Mouse (Mus musculus) embryonic facial prominence, embryonic 15.5 days (tissue): ENCODE measurements around the gene Slc6a12. TPM values are rescaled to one million over a fixed set of nuclear protein-coding genes. Genes with fewer than 3 reads are reported as not detected.
"Not testable (repeated sequence)": the region's sequence is repeated elsewhere in the genome, so short reads cannot be mapped to it uniquely, and the experiment has no call there.

Experiments
- ATAC-seq: fragments of 200-750 bp; cut with Nextera tagmentation; 2 replicates; pipeline ENCODE4 v1.8.0; 2017; ENCODE audit warnings: low read depth, moderate TSS enrichment; ENCODE audit not compliant: insufficient number of reproducible peaks, low FRiP score, low TSS enrichment
- H3K27ac ChIP-seq: fragments of 300-500 bp; sonication (generic); replicated peaks from 2 replicates; pipeline ENCODE4 v1.5.1; 2015; ENCODE audit warnings: mild to moderate bottlenecking, inconsistent platforms
- H3K27me3 ChIP-seq: fragments of 300-500 bp; sonication (generic); 2 replicates; pipeline ENCODE4 v1.6.1; 2015; ENCODE audit warnings: inconsistent platforms
- H3K36me3 ChIP-seq: fragments of 300-500 bp; sonication (generic); 2 replicates; pipeline ENCODE4 v1.6.1; 2015; ENCODE audit warnings: mild to moderate bottlenecking, inconsistent platforms
- H3K4me1 ChIP-seq: fragments of 300-500 bp; sonication (generic); 2 replicates; pipeline ENCODE4 v1.6.1; 2015; ENCODE audit warnings: inconsistent platforms
- H3K4me2 ChIP-seq: fragments of 300-500 bp; sonication (generic); replicated peaks from 2 replicates; pipeline ENCODE4 v1.6.1; 2015; ENCODE audit warnings: mild to moderate bottlenecking, inconsistent platforms
- H3K4me3 ChIP-seq: fragments of 300-500 bp; sonication (generic); replicated peaks from 2 replicates; pipeline ENCODE4 v1.5.1; 2015; ENCODE audit warnings: mild to moderate bottlenecking, inconsistent platforms
- H3K9ac ChIP-seq: fragments of 300-500 bp; sonication (generic); 2 replicates; pipeline ENCODE4 v1.6.1; 2015; ENCODE audit warnings: inconsistent platforms
- H3K9me3 ChIP-seq: fragments of 300-500 bp; sonication (generic); replicated peaks from 2 replicates; pipeline ENCODE4 v1.6.1; 2016; ENCODE audit warnings: inconsistent platforms
- WGBS: fragments of 180-500 bp; shearing (Covaris S2); methylation state at CpG from one replicate; pipeline ENCODE4 v1.1.7; 2015; 5-methylcytosine and 5-hydroxymethylcytosine counted together
- polyA plus RNA-seq: library from polyadenylated mRNA; unstranded; fragments of >200 nt; fragmentation: Nextera tagmentation; extraction: Ambion mirVana; gene quantifications from 2 replicates; pipeline ENCODE4 v1.2.1, GENCODE M21; 2015

Gene Slc6a12
- polyA plus RNA-seq, 1 experiment from 2014 or later = not detected

DNA sequence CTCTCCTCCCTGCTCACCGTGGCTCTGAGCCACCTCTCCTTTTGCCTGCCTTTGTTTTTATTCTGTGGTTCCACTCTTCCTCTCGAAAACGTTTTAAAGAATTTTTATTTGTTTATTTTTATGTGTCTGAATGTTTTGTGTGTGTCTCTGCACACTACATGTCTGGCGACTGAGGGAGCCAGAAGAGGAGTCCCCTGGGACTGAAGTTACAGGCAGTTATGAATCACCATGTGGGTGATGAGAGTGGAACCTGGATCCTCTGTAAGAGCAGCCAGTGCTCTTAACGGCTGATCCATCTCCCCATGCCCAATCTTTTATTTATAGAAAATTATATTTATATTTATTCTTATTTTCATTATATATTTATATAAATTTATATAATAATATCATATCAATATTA lies 1.5 kb downstream of the Slc6a12 start:
- Histone ChIP-seq H3K4me2 (no peak overlapping the region), H3K9ac (no peak overlapping the region), H3K36me3 (no peaks in the 10 kb centered on the region), H3K27ac (no peak overlapping the region), H3K9me3 (no peaks in the 10 kb centered on the region), H3K4me3 (no peak overlapping the region), H3K27me3 (0 out of 2 replicates have a peak, but pooled peaks cover 4% of the 10 kb centered on the region), H3K4me1 (no peaks in the 10 kb centered on the region)
- WGBS = 50% methylated on average over 5 of the region's 5 CpGs
- ATAC-seq = no peak

DNA sequence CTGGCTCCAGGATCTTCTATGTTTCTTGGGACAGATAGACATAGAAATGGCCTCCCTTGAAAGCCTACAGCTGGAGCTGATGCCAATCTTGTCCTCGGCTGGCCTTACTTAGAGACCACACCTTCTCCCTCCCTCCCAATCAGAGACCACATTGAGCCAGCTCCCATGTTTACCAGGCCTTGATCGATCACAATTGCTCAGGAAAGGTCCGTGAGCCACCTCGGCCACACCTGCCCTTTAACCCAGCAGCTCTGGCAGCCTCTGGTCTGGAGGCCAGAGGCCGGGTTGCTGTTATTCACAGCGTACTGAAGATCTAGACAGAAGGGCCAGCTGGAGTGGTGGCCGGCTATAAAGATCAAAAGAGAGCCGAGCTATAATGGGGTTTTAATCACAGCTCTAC lies 3.6 kb downstream of the Slc6a12 start:
- no peak overlapping the region for H3K4me3 ChIP-seq
- no peak overlapping the region for H3K9ac ChIP-seq
- H3K4me2 ChIP-seq = no peak overlapping the region
- no peaks in the 10 kb centered on the region for H3K9me3 ChIP-seq
- 57% methylated on average over 8 of the region's 8 CpGs for WGBS
- 0 out of 2 replicates have a peak, but pooled peaks cover 4% of the 10 kb centered on the region for H3K27me3 ChIP-seq
- H3K4me1 ChIP-seq = no peaks in the 10 kb centered on the region
- no peak for ATAC-seq
- no peaks in the 10 kb centered on the region for H3K36me3 ChIP-seq
- no peak overlapping the region for H3K27ac ChIP-seq

DNA sequence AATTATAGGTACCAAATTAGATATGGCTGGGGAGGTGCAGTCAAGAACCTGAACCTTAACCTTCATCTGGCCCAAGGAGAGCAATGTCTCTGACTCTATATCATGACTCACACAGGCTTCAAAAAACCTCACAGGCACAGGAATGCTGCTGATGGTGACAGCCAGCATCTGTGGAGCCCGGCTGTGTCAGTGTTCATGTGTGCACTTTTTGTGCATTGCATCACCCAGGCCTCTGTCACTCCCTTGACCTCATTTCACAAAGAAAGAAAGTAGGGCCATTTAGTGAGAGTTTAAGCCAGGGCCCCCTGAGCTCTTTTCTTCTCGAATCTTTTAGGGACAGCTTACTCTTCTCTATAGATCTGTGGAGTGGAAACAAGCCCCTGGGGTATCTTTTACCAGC lies 9.4 kb downstream of the Slc6a12 start:
- no peaks in the 10 kb centered on the region for H3K36me3 ChIP-seq
- peaks cover 3% of the 10 kb centered on the region; the same call in 1 of the 2 replicates for H3K27me3 ChIP-seq
- no peak for ATAC-seq
- H3K4me3 ChIP-seq = no peak overlapping the region
- H3K4me1 ChIP-seq = no peaks in the 10 kb centered on the region
- WGBS = 30% methylated on average over 2 of the region's 2 CpGs
- H3K27ac ChIP-seq = no peak overlapping the region
- H3K9me3 ChIP-seq = no peaks in the 10 kb centered on the region
- no peak overlapping the region for H3K4me2 ChIP-seq
- H3K9ac ChIP-seq = no peak overlapping the region

DNA sequence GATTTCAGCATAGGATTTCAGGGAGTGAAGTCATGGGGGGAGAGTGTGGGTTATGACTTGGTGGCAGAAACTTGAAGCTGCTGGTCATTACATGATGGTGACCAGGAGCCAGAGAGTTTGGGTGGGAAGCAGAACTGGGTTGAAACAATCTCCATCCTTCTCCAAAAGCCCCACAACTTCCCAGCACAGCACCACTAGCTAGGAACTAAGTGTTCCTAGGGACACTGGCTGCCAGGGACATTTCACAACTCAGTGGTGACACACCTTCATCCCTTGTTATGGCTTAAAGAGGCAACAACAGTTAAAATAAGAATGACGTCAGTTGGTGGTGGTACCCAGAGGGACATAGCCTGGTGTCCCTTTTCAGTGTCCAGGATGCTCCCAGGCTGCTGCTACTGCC lies 13.2 kb downstream of the Slc6a12 start:
- Histone ChIP-seq H3K4me3 (no peak overlapping the region), H3K27ac (no peak overlapping the region), H3K9me3 (no peaks in the 10 kb centered on the region), H3K4me1 (no peaks in the 10 kb centered on the region), H3K4me2 (no peak overlapping the region), H3K27me3 (peaks cover 3% of the 10 kb centered on the region; the same call in 1 of the 2 replicates), H3K36me3 (no peaks in the 10 kb centered on the region), H3K9ac (no peak overlapping the region)
- whole genome bisulfite sequencing = 77% methylated on average over 1 of the region's 1 CpGs
- no peak for ATAC-seq

DNA sequence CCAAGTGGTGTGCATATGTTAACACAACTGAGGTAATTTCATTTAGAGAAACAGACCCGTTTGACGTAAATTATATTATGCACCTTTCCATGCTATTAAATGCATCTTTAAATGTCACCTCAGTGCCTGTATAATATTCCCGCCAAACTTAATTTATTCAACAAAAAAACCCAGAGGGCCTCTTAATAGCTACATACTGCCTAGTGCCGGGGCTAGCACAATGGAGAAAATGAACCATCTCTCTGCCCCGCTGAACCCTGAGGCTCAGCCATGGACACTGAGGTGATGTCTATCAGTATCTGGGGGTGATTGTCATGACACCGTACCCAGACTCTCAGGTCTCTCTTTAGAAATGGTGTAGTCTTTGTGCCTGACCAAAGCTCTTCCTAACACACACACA lies 14.4 kb downstream of the Slc6a12 start:
- no peak overlapping the region for H3K27ac ChIP-seq
- H3K9me3 ChIP-seq = no peaks in the 10 kb centered on the region
- 77% methylated on average over 6 of the region's 6 CpGs for WGBS
- H3K27me3 ChIP-seq = peaks cover 3% of the 10 kb centered on the region; the same call in 1 of the 2 replicates
- H3K36me3 ChIP-seq = no peaks in the 10 kb centered on the region
- H3K9ac ChIP-seq = no peak overlapping the region
- no peak overlapping the region for H3K4me3 ChIP-seq
- no peak overlapping the region for H3K4me2 ChIP-seq
- no peak for ATAC-seq
- no peaks in the 10 kb centered on the region for H3K4me1 ChIP-seq

DNA sequence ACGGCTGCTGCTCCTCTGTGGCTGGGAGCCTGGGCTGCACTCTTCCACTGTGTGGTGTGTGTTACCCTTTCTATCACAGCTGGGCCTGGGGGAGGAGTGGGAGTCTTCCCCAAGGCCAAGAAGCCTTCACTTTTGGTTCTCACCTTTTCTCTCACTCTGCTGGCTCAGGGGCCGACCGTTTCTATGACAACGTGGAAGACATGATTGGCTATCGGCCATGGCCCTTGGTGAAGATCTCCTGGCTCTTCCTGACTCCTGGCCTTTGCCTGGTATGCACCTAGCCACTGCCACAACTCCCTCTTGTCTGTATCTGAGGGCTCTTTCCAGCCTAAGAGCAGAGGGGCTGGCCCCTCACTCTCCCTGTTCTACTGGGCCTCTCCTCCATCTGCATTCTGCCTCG lies 20.2 kb downstream of the Slc6a12 start:
- Histone ChIP-seq H3K36me3 (no peaks in the 10 kb centered on the region), H3K4me3 (no peak overlapping the region), H3K9me3 (no peaks in the 10 kb centered on the region), H3K4me2 (no peak overlapping the region), H3K27ac (no peak overlapping the region), H3K27me3 (no peaks in the 10 kb centered on the region; the same call in 1 of the 2 replicates), H3K4me1 (no peaks in the 10 kb centered on the region), H3K9ac (no peak overlapping the region)
- WGBS = 82% methylated on average over 6 of the region's 6 CpGs
- no peak for ATAC-seq

DNA sequence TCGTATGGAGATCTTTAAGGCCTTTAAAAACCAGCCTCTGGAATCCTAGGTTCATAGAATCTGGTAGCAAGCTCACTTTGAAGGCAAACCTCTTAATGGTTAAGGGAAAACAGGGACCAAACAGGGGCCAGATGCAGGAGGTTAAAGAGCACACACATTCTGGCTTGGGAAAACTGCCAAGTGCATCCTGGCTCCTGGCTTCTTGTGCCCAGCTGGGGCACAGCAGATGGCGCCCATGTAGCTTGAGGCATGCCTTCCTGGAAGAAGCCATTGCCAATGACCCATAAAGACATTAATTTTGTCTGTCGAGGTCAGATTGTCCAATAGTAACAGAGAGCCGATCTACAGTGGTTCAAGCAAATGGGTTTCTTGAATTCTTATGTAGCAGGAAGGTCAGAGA lies 21.1 kb downstream of the Slc6a12 start:
- H3K27me3 ChIP-seq = no peaks in the 10 kb centered on the region; the same call in 1 of the 2 replicates
- no peak overlapping the region for H3K4me3 ChIP-seq
- H3K4me2 ChIP-seq = no peak overlapping the region
- no peak overlapping the region for H3K9ac ChIP-seq
- no peak overlapping the region for H3K27ac ChIP-seq
- no peaks in the 10 kb centered on the region for H3K9me3 ChIP-seq
- H3K36me3 ChIP-seq = no peaks in the 10 kb centered on the region
- 75% methylated on average over 4 of the region's 4 CpGs for WGBS
- ATAC-seq = no peak
- H3K4me1 ChIP-seq = no peaks in the 10 kb centered on the region

DNA sequence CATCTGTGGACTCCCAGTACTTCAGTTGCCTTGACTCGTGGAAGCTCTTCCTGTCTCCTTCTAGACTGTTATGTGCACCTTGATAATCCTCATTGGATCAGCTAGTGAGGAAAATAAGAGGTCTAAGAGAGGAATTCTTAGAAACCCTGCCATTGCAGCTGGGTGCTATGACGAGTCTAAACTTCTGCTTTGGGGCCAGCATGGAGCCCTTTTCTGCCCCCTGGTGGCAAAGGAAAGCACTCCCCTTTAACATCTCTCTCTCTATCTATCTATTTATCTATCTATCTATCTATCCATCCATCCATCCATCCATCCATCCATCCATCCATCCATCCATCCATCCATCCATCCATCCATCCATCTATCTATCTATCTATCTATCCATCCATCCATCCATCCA lies 23.7 kb downstream of the Slc6a12 start:
- H3K4me1 ChIP-seq, H3K4me3 ChIP-seq, H3K9ac ChIP-seq, H3K27ac ChIP-seq, H3K4me2 ChIP-seq, H3K9me3 ChIP-seq, H3K36me3 ChIP-seq, H3K27me3 ChIP-seq, ATAC-seq: not testable (repeated sequence)
- WGBS = 9% methylated on average over 2 of the region's 2 CpGs

DNA sequence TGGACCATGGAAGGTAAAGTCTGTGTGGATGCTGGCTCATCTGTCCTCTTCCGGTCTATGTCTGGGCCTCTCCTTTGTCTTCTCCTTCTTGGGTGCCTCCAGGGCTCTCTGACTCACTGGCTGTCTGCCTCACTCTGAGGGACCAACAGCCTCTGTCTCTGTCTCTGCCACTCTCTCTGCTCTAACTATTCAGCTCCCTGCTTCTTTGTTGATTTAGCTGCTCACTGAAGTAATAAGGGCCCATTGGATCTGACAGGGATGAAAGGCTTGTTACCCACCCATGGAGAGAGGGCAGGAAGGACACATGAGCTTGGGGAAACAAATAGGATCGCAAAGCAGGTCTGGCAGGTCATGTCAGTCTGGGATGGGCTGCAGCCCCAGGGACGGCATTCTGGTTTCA lies 24.2 kb downstream of the Slc6a12 start:
- H3K36me3 ChIP-seq = no peaks in the 10 kb centered on the region
- no peak overlapping the region for H3K9ac ChIP-seq
- no peak overlapping the region for H3K4me3 ChIP-seq
- ATAC-seq = no peak
- H3K27me3 ChIP-seq = no peaks in the 10 kb centered on the region; the same call in 1 of the 2 replicates
- no peaks in the 10 kb centered on the region for H3K9me3 ChIP-seq
- H3K4me1 ChIP-seq = no peaks in the 10 kb centered on the region
- H3K4me2 ChIP-seq = no peak overlapping the region
- H3K27ac ChIP-seq = no peak overlapping the region
- WGBS = 41% methylated on average over 3 of the region's 3 CpGs

DNA sequence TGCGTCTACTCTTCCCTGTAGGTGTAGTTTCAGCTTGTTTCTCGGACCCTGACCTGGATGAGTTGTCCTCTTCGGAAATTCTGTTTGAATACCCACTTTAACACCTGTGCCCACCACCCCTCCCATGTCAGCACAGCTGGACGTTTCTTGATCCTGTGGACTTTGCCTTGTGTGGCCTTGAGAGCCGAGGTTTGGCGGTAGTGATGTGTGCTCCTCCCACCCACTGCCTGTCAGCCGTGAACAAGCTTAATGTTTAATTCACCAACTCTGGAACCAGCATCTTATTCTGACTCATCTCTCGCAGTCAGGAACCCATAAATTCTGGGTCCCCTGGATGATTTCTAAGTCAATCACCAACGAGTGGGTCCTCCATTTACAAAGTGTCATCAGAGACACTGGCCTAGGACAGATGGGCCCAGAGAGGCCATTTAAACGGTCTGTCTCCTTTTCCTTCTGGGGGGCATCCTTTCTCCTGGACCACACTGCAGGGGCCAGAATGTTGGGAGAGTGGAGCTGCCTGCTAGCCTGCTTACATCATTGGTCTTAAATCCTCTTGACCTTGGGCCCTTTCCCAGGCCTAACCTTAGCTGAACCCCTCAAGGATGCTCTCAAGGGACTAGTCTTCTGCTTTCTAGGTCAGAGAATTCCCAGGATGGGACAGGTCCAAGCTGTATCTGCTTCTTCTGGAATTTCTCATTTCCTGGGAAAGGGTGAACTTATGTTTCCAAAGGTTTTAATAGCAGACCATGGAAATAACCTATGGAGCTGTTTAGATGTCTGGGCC lies 28.5 kb downstream of the Slc6a12 start:
- Histone ChIP-seq H3K4me1 (no peaks in the 10 kb centered on the region), H3K27me3 (no peaks in the 10 kb centered on the region), H3K4me2 (no peak overlapping the region), H3K9ac (no peak overlapping the region), H3K27ac (no peak overlapping the region), H3K9me3 (no peaks in the 10 kb centered on the region), H3K36me3 (no peaks in the 10 kb centered on the region), H3K4me3 (no peak overlapping the region)
- ATAC-seq = no peak
- WGBS = 74% methylated on average over 10 of the region's 10 CpGs

DNA sequence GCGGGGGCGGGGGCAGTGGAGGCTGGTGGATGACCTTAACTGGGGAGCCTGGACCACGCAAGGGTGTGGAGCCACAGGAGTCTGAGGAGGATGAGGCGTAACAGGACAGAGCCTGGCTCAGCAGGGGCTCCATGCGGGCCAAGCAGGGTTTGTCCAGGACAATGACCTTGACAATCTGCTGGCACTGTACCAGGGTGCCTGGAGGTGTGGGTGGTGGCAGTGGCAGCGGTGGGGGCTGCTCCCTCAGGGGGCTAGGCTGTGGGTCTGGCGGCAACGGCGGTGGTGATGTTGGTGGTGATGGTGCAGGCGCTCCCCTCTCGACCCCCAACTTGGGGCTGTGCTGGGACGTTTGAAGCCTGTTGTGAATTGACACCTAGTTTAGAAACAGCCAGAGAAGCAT lies 33.3 kb downstream of the Slc6a12 start:
- ATAC-seq = peak; percentile 24; the same call in 1 of the 2 replicates
- 74% methylated on average over 12 of the region's 12 CpGs for WGBS
- Histone ChIP-seq H3K36me3 (no peaks in the 10 kb centered on the region), H3K9ac (no peak overlapping the region), H3K9me3 (no peaks in the 10 kb centered on the region), H3K27me3 (no peaks in the 10 kb centered on the region; the same call in 1 of the 2 replicates), H3K27ac (no peak overlapping the region), H3K4me1 (peaks cover 5% of the 10 kb centered on the region; the same call in 1 of the 2 replicates), H3K4me3 (no peak overlapping the region), H3K4me2 (no peak overlapping the region)

DNA sequence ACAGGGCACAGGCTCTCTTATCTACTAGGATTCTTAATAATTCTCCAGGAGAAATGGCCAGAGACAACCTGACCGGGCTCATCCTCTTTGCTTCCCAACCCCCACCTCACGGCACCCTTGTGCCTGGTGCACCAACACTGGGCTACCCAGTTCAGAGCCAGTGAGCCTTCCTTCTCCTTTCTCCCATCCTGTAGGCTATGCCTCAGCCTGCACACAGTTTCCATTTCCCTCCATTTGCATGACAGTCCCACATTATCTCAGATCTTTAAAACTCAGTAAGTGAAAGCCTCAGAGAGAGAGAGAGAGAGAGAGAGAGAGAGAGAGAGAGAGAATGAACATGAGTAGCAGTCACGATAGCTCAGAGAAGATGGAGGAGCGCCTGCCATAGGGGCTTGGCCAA lies 35.4 kb downstream of the Slc6a12 start:
- peaks cover 9% of the 10 kb centered on the region; the same call in 1 of the 2 replicates for H3K4me1 ChIP-seq
- WGBS = 56% methylated on average over 4 of the region's 4 CpGs
- H3K27me3 ChIP-seq = no peaks in the 10 kb centered on the region; the same call in 1 of the 2 replicates
- ATAC-seq = no peak
- H3K9ac ChIP-seq = no peak overlapping the region
- H3K36me3 ChIP-seq = no peaks in the 10 kb centered on the region
- H3K4me2 ChIP-seq = no peak overlapping the region
- no peak overlapping the region for H3K4me3 ChIP-seq
- no peaks in the 10 kb centered on the region for H3K9me3 ChIP-seq
- H3K27ac ChIP-seq = no peak overlapping the region
